Mouse (Mus musculus) ES-E14 (cell line): Measurements from ENCODE around the gene Slc2a3.

ENCODE experiments used
- CHD2 ChIP-seq: IDR thresholded peaks from 2 replicates; pipeline ENCODE4 v1.6.1; 2014; ENCODE audit warnings: mild to moderate bottlenecking, low read depth, low read length, inconsistent platforms
- HCFC1 ChIP-seq: IDR thresholded peaks from 2 replicates; pipeline ENCODE4 v1.6.1; 2012; ENCODE audit warnings: low read length, inconsistent platforms, borderline replicate concordance; ENCODE audit not compliant: insufficient read depth
- ZC3H11A ChIP-seq: IDR thresholded peaks from 2 replicates; pipeline ENCODE4 v1.6.1; 2012; ENCODE audit warnings: low read depth, mild to moderate bottlenecking, inconsistent platforms, low read length, borderline replicate concordance
- ZNF384 ChIP-seq: IDR thresholded peaks from 2 replicates; pipeline ENCODE4 v1.6.1; 2012; ENCODE audit warnings: low read depth, low read length, inconsistent platforms

DNA sequence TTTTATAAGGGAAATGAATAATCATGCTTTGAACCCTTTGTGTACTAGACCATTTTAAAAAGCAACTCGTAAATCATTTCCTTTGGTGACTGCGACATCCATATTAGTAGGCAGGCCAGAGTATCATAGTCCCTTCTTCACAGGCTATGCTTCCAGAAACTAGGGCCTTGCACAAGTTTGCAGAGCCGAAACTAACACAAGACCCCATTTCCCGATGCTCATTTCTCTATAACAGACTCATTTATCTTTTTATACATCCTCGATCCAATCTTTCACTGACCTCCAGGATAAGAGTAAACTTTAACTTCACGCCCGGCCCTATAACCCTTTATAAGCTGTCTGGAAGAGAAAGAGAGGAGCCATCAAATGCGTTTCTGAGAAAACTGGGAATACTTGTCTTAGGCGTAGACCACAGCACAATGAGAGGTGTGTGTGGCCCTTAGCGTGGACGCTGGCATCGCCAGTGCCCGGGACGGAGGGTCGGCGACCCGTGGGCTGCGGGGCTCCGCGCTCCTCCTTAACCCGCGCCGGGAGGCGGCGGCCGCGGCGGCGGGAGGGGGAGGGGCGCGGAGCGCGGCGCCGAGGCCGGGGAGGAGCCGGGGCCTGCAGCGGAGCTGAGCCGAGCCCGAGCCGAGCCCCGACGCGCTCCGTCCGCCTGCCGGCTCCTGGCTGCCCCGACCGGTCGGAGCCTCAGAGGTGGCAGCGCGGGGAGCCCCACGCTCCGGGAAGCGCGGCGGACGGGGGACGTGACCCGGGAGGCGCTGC, 18.0 kb upstream of the Slc2a3 start, which contains the start of gene Foxj2:
- TF ChIP-seq CHD2 (no peak), HCFC1 (no peak), ZC3H11A (no peak), ZNF384 (no peak)
